Mouse (Mus musculus) intestine, embryonic 14.5 days (tissue): ENCODE measurements at regions not wholly inside any gene's neighbourhood (a gene's known extent, or its start where the extent isn't known, plus 50 kb on each side); places are given as distances from the start of the nearest gene placed in this dataset.

Experiments used
- ATAC-seq: fragments of 200-750 bp; cut with Nextera tagmentation; replicated peaks from 2 replicates; pipeline ENCODE4 v1.8.0; 2017; ENCODE audit warnings: low read depth, moderate number of reproducible peaks, moderate TSS enrichment, moderate library complexity; ENCODE audit not compliant: low FRiP score, low TSS enrichment
- DNase-seq: peaks from one replicate; pipeline ENCODE4 v3.0.0-alpha.2; 2018; ENCODE audit warnings: low spot score
- H3K27ac ChIP-seq: fragments of 300-500 bp; sonication (generic); 2 replicates; pipeline ENCODE4 v1.5.1; 2014; ENCODE audit warnings: low read depth, mild to moderate bottlenecking, control low read depth
- H3K27me3 ChIP-seq: fragments of 300-500 bp; sonication (generic); replicated peaks from 2 replicates; pipeline ENCODE4 v1.6.1; 2014; ENCODE audit warnings: low read length, control low read depth; ENCODE audit not compliant: control insufficient read depth, insufficient read depth
- H3K36me3 ChIP-seq: fragments of 300-500 bp; sonication (generic); 2 replicates; pipeline ENCODE4 v1.6.1; 2014; ENCODE audit warnings: low read length, control low read depth; ENCODE audit not compliant: control insufficient read depth, insufficient read depth
- H3K4me1 ChIP-seq: fragments of 300-500 bp; sonication (generic); replicated peaks from 2 replicates; pipeline ENCODE4 v1.6.1; 2014; ENCODE audit warnings: low read length, control low read depth, mixed read lengths; ENCODE audit not compliant: control insufficient read depth, insufficient read depth
- H3K4me2 ChIP-seq: fragments of 300-500 bp; sonication (generic); 2 replicates; pipeline ENCODE4 v1.6.1; 2014; ENCODE audit warnings: low read length
- H3K4me3 ChIP-seq: fragments of 300-500 bp; sonication (generic); 2 replicates; pipeline ENCODE4 v1.5.1; 2014; ENCODE audit warnings: low read depth, low read length, control low read depth, mixed read lengths
- H3K9ac ChIP-seq: fragments of 300-500 bp; sonication (generic); 2 replicates; pipeline ENCODE4 v1.6.1; 2014; ENCODE audit warnings: mild to moderate bottlenecking, low read length
- H3K9me3 ChIP-seq: fragments of 300-500 bp; sonication (generic); 2 replicates; pipeline ENCODE4 v1.6.1; 2016; ENCODE audit warnings: low read length, control low read depth; ENCODE audit not compliant: control insufficient read depth
- WGBS: fragments of 180-500 bp; shearing (Covaris S2); extraction: QIAGEN DNeasy Blood & Tissue Kit; methylation state at CpG from one replicate; pipeline ENCODE4 v1.1.7; 2014; 5-methylcytosine and 5-hydroxymethylcytosine counted together

- Histone ChIP-seq H3K4me1 (0 out of 2 replicates have a peak, but pooled peaks cover 7% of the 10 kb centered on the region), H3K4me3 (no peak overlapping the region), H3K4me2 (no peak overlapping the region), H3K9me3 (no peaks in the 10 kb centered on the region), H3K36me3 (no peaks in the 10 kb centered on the region), H3K9ac (no peak overlapping the region), H3K27ac (no peak overlapping the region; the same call in 1 of the 2 replicates), H3K27me3 (no peaks in the 10 kb centered on the region)
- ATAC-seq (no peak), DNase-seq (no peak)
- 18% methylated on average over 7 of the region's 7 CpGs for WGBS
Observed at GRCm38 (mm10) chr15:62397009-62397408, 1448.0 kb downstream of the Gsdmc2 start.

GRCm38 (mm10) chr15:62395377-62395776, 1449.6 kb downstream of the Gsdmc2 start:
- Histone ChIP-seq H3K4me3 (no peak overlapping the region), H3K9me3 (no peaks in the 10 kb centered on the region), H3K27ac (no peak overlapping the region), H3K9ac (no peak overlapping the region), H3K4me2 (no peak overlapping the region), H3K4me1 (0 out of 2 replicates have a peak, but pooled peaks cover 7% of the 10 kb centered on the region), H3K36me3 (no peaks in the 10 kb centered on the region), H3K27me3 (no peaks in the 10 kb centered on the region)
- whole genome bisulfite sequencing: 94% methylated on average over 2 of the region's 2 CpGs
- DNase-seq (no peak), ATAC-seq (no peak)

GRCm38 (mm10) chr15:62393416-62393815, 1451.6 kb downstream of the Gsdmc2 start:
- 95% methylated on average over 3 of the region's 3 CpGs for WGBS
- H3K9me3 ChIP-seq: no peaks in the 10 kb centered on the region
- no peak overlapping the region for H3K4me3 ChIP-seq
- no peak overlapping the region for H3K9ac ChIP-seq
- H3K27me3 ChIP-seq: no peaks in the 10 kb centered on the region
- no peaks in the 10 kb centered on the region for H3K36me3 ChIP-seq
- H3K4me2 ChIP-seq: no peak overlapping the region
- ATAC-seq: no peak
- H3K27ac ChIP-seq: no peak overlapping the region
- no peak for DNase-seq
- 0 out of 2 replicates have a peak, but pooled peaks cover 7% of the 10 kb centered on the region for H3K4me1 ChIP-seq

GRCm38 (mm10) chr15:62392839-62393238, 1452.1 kb downstream of the Gsdmc2 start:
- H3K4me2 ChIP-seq: no peak overlapping the region
- no peak overlapping the region for H3K9ac ChIP-seq
- no peak overlapping the region for H3K4me3 ChIP-seq
- H3K9me3 ChIP-seq: no peaks in the 10 kb centered on the region
- 0 out of 2 replicates have a peak, but pooled peaks cover 7% of the 10 kb centered on the region for H3K4me1 ChIP-seq
- 72% methylated on average over 1 of the region's 1 CpGs for WGBS
- DNase-seq (no peak), ATAC-seq (no peak)
- H3K27me3 ChIP-seq: no peaks in the 10 kb centered on the region
- no peaks in the 10 kb centered on the region for H3K36me3 ChIP-seq
- no peak overlapping the region for H3K27ac ChIP-seq

GRCm38 (mm10) chr15:62392381-62392780, 1452.6 kb downstream of the Gsdmc2 start:
- Histone ChIP-seq H3K4me3 (no peak overlapping the region), H3K36me3 (no peaks in the 10 kb centered on the region), H3K9ac (no peak overlapping the region), H3K4me1 (0 out of 2 replicates have a peak, but pooled peaks cover 6% of the 10 kb centered on the region), H3K27me3 (no peaks in the 10 kb centered on the region), H3K9me3 (no peaks in the 10 kb centered on the region), H3K4me2 (no peak overlapping the region), H3K27ac (no peak overlapping the region)
- no peak for ATAC-seq
- 69% methylated on average over 3 of the region's 3 CpGs for WGBS
- DNase-seq: no peak

GRCm38 (mm10) chr15:62389431-62390105, 1455.4 kb downstream of the Gsdmc2 start:
- Histone ChIP-seq H3K36me3 (no peaks in the 10 kb centered on the region), H3K27me3 (no peaks in the 10 kb centered on the region), H3K9me3 (no peaks in the 10 kb centered on the region)

GRCm38 (mm10) chr15:62382233-62382632, 1459.4 kb upstream of the A1bg start:
- H3K36me3 ChIP-seq: no peaks in the 10 kb centered on the region
- H3K9ac ChIP-seq: no peak overlapping the region
- no peaks in the 10 kb centered on the region for H3K4me1 ChIP-seq
- H3K4me2 ChIP-seq: no peak overlapping the region
- DNase-seq (no peak), ATAC-seq (no peak)
- no peaks in the 10 kb centered on the region for H3K27me3 ChIP-seq
- H3K4me3 ChIP-seq: no peak overlapping the region
- WGBS: 79% methylated on average over 2 of the region's 2 CpGs
- H3K27ac ChIP-seq: no peak overlapping the region
- H3K9me3 ChIP-seq: 0 out of 2 replicates have a peak, but pooled peaks cover 3% of the 10 kb centered on the region

More at GRCm38 (mm10) chr15:62389431-62390105, 1455.4 kb downstream of the Gsdmc2 start:
- Histone ChIP-seq H3K4me3 (no peak overlapping the region), H3K4me1 (no peaks in the 10 kb centered on the region), H3K27ac (no peak overlapping the region), H3K9ac (no peak overlapping the region), H3K4me2 (no peak overlapping the region)
- no peak for DNase-seq
- 90% methylated on average over 3 of the region's 3 CpGs for WGBS
- ATAC-seq: no peak

- H3K27ac ChIP-seq: no peak overlapping the region
- H3K4me3 ChIP-seq: no peak overlapping the region
- H3K9me3 ChIP-seq: no peaks in the 10 kb centered on the region
- no peaks in the 10 kb centered on the region for H3K36me3 ChIP-seq
- no peaks in the 10 kb centered on the region for H3K27me3 ChIP-seq
- H3K4me1 ChIP-seq: no peaks in the 10 kb centered on the region
- DNase-seq: no peak
- no peak overlapping the region for H3K4me2 ChIP-seq
- no peak for ATAC-seq
- no peak overlapping the region for H3K9ac ChIP-seq
- 67% methylated on average over 3 of the region's 3 CpGs for WGBS
Observed at GRCm38 (mm10) chr15:62374641-62375040, 1451.8 kb upstream of the A1bg start.

- no peak overlapping the region for H3K4me2 ChIP-seq
- DNase-seq (no peak), ATAC-seq (no peak)
- no peak overlapping the region for H3K9ac ChIP-seq
- no peaks in the 10 kb centered on the region for H3K27me3 ChIP-seq
- H3K4me1 ChIP-seq: no peaks in the 10 kb centered on the region
- no peaks in the 10 kb centered on the region for H3K36me3 ChIP-seq
- no peaks in the 10 kb centered on the region for H3K9me3 ChIP-seq
- H3K4me3 ChIP-seq: no peak overlapping the region
- H3K27ac ChIP-seq: no peak overlapping the region
Observed at GRCm38 (mm10) chr15:62361171-62361570, 1438.4 kb upstream of the A1bg start.
